Mouse (Mus musculus) intestine, embryonic 16.5 days (tissue): Measurements from ENCODE around the gene Sec16a. TPM values are rescaled to one million over a fixed set of nuclear protein-coding genes. Genes with fewer than 3 reads are reported as not detected.

ENCODE experiments used
- ATAC-seq: fragments of 200-750 bp; cut with Nextera tagmentation; 2 replicates; pipeline ENCODE4 v1.8.0; 2017; ENCODE audit warnings: moderate TSS enrichment, moderate library complexity
- H3K27ac ChIP-seq: fragments of 300-500 bp; sonication (generic); 2 replicates; pipeline ENCODE4 v1.5.1; 2014; ENCODE audit warnings: mild to moderate bottlenecking, low read length
- H3K27me3 ChIP-seq: fragments of 300-500 bp; sonication (generic); replicated peaks from 2 replicates; pipeline ENCODE4 v1.6.1; 2014; ENCODE audit warnings: low read length, control low read depth, mixed read lengths; ENCODE audit not compliant: control insufficient read depth, insufficient read depth
- H3K36me3 ChIP-seq: fragments of 300-500 bp; sonication (generic); 2 replicates; pipeline ENCODE4 v1.6.1; 2014; ENCODE audit warnings: low read length, control low read depth; ENCODE audit not compliant: control insufficient read depth, insufficient read depth
- H3K4me1 ChIP-seq: fragments of 300-500 bp; sonication (generic); 2 replicates; pipeline ENCODE4 v1.6.1; 2014; ENCODE audit warnings: low read length, control low read depth, mixed read lengths; ENCODE audit not compliant: control insufficient read depth, insufficient read depth
- H3K4me2 ChIP-seq: fragments of 300-500 bp; sonication (generic); 2 replicates; pipeline ENCODE4 v1.6.1; 2014; ENCODE audit warnings: low read depth, low read length, control low read depth
- H3K4me3 ChIP-seq: fragments of 300-500 bp; sonication (generic); 2 replicates; pipeline ENCODE4 v1.5.1; 2014; ENCODE audit warnings: mild to moderate bottlenecking, low read length
- H3K9ac ChIP-seq: fragments of 300-500 bp; sonication (generic); 2 replicates; pipeline ENCODE4 v1.6.1; 2014; ENCODE audit warnings: low read depth, low read length
- H3K9me3 ChIP-seq: fragments of 300-500 bp; sonication (generic); 2 replicates; pipeline ENCODE4 v1.6.1; 2016; ENCODE audit warnings: low read length, control low read depth; ENCODE audit not compliant: control insufficient read depth
- WGBS: fragments of 180-500 bp; shearing (Covaris S2); extraction: QIAGEN DNeasy Blood & Tissue Kit; methylation state at CpG from one replicate; pipeline ENCODE4 v1.1.7; 2014; 5-methylcytosine and 5-hydroxymethylcytosine counted together
- polyA plus RNA-seq: library from polyadenylated mRNA; unstranded; fragments of >200 nt; fragmentation: Nextera tagmentation; extraction: Ambion mirVana; gene quantifications from 2 replicates; pipeline ENCODE4 v1.2.1, GENCODE M21; 2015

Sec16a gene
- polyA plus RNA-seq, 1 experiment from 2014 or later: 19.1 TPM

DNA sequence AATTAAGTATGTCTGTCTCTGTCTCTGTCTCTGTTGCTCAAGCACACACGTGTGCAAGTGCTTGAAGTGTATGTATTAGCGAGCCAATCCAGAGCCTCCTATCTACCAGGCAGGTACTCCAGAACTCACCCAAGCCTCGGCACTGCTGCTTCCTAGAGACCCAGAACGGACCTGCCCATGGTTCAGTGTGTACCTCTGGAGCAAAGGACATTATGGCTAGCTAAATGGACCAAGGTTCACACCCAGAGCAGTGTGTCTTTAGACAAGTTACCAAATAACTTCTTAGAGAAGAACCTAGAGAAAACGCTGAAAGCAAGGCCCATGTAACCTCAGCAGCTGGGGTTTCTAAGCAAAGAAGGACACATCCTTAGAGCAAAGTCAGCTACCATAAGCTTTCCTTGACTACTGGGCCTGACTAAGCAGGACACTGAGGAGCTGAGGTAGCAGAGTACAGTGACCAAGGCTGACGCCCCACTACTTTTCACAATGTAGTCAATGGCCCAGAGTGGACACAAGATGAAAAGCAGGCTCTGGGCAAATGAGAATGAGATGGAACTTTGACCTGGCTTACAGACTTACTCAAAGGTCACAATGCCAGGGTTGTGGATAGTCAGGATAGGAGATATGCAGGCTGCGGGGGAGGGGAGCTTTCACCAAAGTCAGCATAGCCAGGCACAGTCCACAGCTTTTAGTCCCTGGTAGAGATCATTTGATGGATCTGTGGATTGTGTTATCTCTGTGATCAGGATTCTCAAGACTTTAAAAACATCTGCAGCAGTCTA, 10.0 kb downstream of the Sec16a start:
- H3K27ac ChIP-seq: no peak overlapping the region
- no peak overlapping the region for H3K9ac ChIP-seq
- no peak overlapping the region for H3K4me2 ChIP-seq
- H3K4me3 ChIP-seq: no peak overlapping the region
- H3K9me3 ChIP-seq: no peaks in the 10 kb centered on the region
- no peak for ATAC-seq
- H3K27me3 ChIP-seq: no peaks in the 10 kb centered on the region
- peaks cover 23% of the 10 kb centered on the region for H3K36me3 ChIP-seq
- no peaks in the 10 kb centered on the region for H3K4me1 ChIP-seq
- 88% methylated on average over 7 of the region's 7 CpGs for WGBS

DNA sequence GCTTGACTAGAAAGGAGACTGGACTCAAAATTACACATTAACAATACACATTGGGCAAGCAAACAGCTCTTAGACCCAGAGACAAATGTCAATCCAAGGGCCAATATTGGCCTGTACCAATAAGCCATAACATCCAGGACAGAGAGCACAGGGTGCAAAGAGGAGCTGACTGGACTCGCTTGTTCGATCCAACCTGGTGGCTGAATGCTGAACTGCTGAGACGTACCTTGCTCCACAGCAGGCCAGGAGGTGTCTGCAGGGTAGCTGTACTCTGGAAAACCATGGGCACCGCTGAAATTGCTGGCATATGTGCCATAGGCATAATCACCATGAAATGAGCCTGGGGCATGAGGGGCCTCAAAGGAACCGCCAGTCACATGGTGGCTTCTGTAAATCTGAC, 15.2 kb downstream of the Sec16a start:
- ATAC-seq: no peak
- no peak overlapping the region for H3K27ac ChIP-seq
- no peaks in the 10 kb centered on the region for H3K4me1 ChIP-seq
- no peak overlapping the region for H3K4me3 ChIP-seq
- 93% methylated on average over 5 of the region's 5 CpGs for WGBS
- no peaks in the 10 kb centered on the region for H3K27me3 ChIP-seq
- no peak overlapping the region for H3K4me2 ChIP-seq
- no peaks in the 10 kb centered on the region for H3K9me3 ChIP-seq
- H3K9ac ChIP-seq: no peak overlapping the region
- peaks cover 36% of the 10 kb centered on the region for H3K36me3 ChIP-seq

DNA sequence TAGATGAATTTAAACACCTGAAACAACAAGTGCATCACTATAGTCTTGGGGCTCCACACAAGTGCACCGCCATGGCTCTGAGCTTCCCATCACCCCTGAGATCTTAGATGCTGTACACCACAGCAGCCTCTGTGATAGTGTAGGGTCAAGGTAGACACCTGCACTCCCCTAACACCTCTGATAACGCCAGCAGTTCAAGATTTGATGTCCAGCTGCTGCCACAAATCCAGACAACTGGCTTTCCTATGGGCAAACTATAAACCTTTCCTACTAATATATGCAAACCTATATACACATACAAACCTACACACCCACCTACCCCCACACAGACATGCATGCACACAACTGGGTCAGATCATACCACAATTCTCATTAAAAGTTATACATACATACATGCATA, 20.5 kb downstream of the Sec16a start:
- 96% methylated on average over 2 of the region's 2 CpGs for WGBS
- Histone ChIP-seq H3K27me3 (no peaks in the 10 kb centered on the region), H3K9ac (no peak overlapping the region), H3K4me1 (0 out of 2 replicates have a peak, but pooled peaks cover 3% of the 10 kb centered on the region), H3K4me2 (no peak overlapping the region), H3K9me3 (no peaks in the 10 kb centered on the region), H3K36me3 (peaks cover 33% of the 10 kb centered on the region), H3K4me3 (no peak overlapping the region), H3K27ac (no peak overlapping the region)
- ATAC-seq: no peak

DNA sequence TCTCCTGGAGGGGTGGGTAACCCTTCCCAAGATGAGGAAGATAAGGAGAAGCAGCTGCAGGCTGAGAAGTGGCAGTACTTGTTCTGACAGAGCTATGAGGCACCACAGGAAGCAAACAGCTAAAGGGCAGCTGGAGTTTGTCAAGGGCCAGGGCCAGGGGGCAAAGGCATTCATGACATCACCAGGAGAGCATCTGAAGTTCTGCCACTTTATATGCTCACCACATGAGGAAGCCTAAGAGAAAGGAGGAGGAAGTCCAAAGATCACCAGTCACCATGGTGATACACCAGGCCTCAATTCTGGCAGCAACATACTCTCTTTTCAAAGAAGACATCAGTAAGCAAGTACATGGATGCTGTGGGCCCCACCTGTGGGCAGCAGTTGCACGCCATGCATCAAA, 21.9 kb downstream of the Sec16a start:
- Histone ChIP-seq H3K4me2 (no peak overlapping the region), H3K4me3 (no peak overlapping the region), H3K36me3 (peaks cover 25% of the 10 kb centered on the region), H3K27ac (no peak overlapping the region), H3K9ac (no peak overlapping the region), H3K4me1 (0 out of 2 replicates have a peak, but pooled peaks cover 3% of the 10 kb centered on the region), H3K27me3 (no peaks in the 10 kb centered on the region), H3K9me3 (no peaks in the 10 kb centered on the region)
- WGBS: 84% methylated on average over 1 of the region's 1 CpGs
- ATAC-seq: peak; percentile 67

DNA sequence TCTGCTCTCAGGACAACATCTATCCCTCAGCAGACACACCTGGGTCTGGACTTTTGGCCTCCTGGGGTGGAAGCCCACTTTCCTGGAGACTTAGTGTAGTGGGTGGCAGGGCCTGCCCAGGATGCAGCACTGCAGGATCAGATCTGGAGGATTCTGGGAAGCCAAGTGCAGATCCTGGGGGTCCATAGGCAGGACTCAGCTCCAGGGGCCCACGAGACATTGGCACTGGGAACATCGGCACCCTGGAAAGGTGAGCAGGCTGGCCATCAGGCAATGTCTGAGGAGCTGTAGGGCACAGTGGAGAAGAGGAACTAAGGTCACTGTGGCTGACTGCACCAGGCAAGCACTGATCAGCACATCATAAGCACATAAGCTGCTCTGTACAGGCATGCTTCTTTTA, 23.0 kb downstream of the Sec16a start:
- H3K36me3 ChIP-seq: peaks cover 23% of the 10 kb centered on the region
- WGBS: 95% methylated on average over 2 of the region's 2 CpGs

DNA sequence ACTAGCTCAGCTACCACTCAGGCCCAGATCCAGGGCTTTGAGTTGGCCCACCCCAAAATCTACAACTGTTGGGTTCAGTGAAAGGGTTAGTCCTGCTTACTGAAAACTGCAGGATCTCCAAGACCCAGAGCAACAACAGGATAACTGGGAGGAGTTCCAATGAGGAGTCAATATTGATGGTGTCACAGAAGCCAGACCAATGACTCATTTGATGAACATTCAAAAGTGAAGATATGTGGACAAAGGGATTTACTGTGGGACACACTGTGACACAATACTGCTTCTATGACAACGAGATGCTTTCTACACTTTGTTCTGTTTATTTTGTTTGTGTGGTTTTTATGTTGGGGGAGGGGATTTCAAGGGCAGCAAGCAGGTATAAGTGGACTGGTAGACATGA, 26.9 kb downstream of the Sec16a start:
- Histone ChIP-seq H3K4me2 (no peak overlapping the region), H3K9ac (no peak overlapping the region), H3K36me3 (peaks cover 21% of the 10 kb centered on the region), H3K9me3 (no peaks in the 10 kb centered on the region), H3K4me3 (no peak overlapping the region), H3K27ac (no peak overlapping the region), H3K4me1 (no peaks in the 10 kb centered on the region), H3K27me3 (no peaks in the 10 kb centered on the region)
- no peak for ATAC-seq
- WGBS: 81% methylated on average over 1 of the region's 1 CpGs

More for the DNA sequence above, 23.0 kb downstream of the Sec16a start:
- Histone ChIP-seq H3K9ac (no peak overlapping the region), H3K4me3 (no peak overlapping the region), H3K4me1 (0 out of 2 replicates have a peak, but pooled peaks cover 3% of the 10 kb centered on the region), H3K27ac (no peak overlapping the region), H3K9me3 (no peaks in the 10 kb centered on the region), H3K4me2 (no peak overlapping the region), H3K27me3 (no peaks in the 10 kb centered on the region)
- ATAC-seq: no peak

DNA sequence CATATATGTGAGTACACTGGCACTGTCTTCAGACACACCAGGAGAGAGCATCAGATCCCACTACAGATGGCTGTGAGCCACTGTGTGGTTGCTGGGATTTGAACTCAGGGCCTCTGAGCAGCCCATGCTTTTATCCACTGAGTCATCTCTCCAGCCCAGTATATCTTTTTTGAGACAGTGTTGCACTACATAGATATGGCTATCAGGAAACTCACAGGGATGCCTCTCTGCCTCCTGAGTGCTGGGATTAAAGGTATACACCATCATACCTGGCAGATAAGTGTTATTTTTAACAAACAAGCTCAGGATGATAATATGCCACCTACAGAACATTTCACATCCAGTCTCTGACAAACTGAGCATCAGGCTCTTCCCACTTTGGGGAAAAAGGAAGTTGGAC, 27.9 kb downstream of the Sec16a start:
- H3K4me2 ChIP-seq: no peak overlapping the region
- peaks cover 23% of the 10 kb centered on the region for H3K36me3 ChIP-seq
- no peak overlapping the region for H3K9ac ChIP-seq
- H3K4me1 ChIP-seq: no peaks in the 10 kb centered on the region
- ATAC-seq: no peak
- no peaks in the 10 kb centered on the region for H3K9me3 ChIP-seq
- H3K27me3 ChIP-seq: no peaks in the 10 kb centered on the region
- no peak overlapping the region for H3K4me3 ChIP-seq
- H3K27ac ChIP-seq: no peak overlapping the region

DNA sequence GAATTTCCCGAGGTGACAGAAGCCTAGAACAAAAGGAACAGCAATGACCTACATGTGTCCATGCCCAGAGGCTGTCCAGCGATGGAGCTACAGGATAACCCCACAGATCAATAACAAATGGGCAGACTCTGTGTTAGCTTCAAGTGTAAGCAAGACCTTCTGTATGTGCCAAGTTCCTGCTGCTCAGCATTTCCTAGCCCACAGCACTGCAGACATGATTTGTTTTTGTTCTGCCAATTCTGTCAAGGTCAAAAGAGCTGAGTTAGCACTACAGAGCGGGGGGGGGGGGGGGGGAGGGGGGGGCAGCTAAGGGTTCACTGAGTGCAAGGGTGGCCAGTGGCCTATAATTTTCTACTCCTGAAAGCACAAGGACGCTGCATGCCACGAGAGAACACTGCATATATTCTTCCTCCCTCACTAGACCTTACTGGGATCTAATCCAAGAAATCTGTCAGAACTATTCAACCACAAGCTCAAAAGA, 34.0 kb downstream of the Sec16a start:
- Histone ChIP-seq H3K9me3 (no peaks in the 10 kb centered on the region), H3K27ac (no peak overlapping the region), H3K9ac (no peak overlapping the region), H3K4me1 (peaks cover 20% of the 10 kb centered on the region), H3K27me3 (no peaks in the 10 kb centered on the region), H3K4me2 (no peak overlapping the region), H3K4me3 (no peak overlapping the region), H3K36me3 (peaks cover 18% of the 10 kb centered on the region)
- ATAC-seq: no peak
- WGBS: 63% methylated on average over 4 of the region's 5 CpGs

DNA sequence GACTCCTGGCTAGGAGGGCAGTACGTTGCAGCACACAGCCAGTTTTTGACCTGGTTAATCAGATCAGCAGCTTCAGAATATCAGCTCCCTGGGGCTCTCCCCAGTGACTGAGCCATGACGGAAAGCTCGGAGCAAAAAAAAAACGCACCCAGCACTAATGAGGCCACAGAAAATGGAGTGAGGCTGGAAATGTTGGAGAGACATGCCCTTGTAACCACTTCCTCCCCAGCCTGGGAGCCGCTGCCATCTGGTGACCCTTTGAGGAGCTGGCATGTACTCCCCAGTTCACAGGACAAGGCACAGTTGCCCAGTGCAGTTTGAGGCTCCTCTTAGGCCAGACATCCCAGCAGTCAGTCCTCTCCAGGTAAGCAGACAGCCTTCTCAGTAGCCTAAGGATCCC, 34.9 kb downstream of the Sec16a start:
- Histone ChIP-seq H3K9me3 (no peaks in the 10 kb centered on the region), H3K4me2 (no peak overlapping the region), H3K27me3 (no peaks in the 10 kb centered on the region), H3K4me1 (peaks cover 27% of the 10 kb centered on the region), H3K27ac (no peak overlapping the region), H3K4me3 (no peak overlapping the region), H3K36me3 (peaks cover 10% of the 10 kb centered on the region), H3K9ac (no peak overlapping the region)
- 67% methylated on average over 5 of the region's 5 CpGs for WGBS
- ATAC-seq: no peak

DNA sequence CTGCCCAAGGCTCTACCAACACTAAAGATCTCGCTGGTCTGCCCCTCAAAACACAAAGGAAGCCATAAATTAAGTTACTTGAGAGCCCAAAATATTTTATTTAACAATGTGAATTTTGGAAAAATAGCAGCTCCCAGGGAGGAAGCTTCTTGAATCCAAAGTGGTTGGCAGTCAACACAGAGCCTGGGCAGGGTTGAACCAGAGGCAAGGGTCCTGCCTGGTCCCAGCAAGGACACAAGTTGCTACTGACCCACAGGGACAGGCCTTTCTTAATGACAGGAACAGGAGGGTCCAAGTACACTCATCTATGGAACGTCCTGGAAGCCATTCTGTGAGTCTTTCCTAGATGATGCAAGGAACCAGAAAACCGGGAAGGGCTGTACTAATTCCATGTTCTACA, 35.7 kb downstream of the Sec16a start:
- Histone ChIP-seq H3K9me3 (no peaks in the 10 kb centered on the region), H3K36me3 (peaks cover 8% of the 10 kb centered on the region), H3K9ac (no peak overlapping the region), H3K4me3 (no peak overlapping the region), H3K27ac (no peak overlapping the region), H3K4me2 (no peak overlapping the region), H3K27me3 (no peaks in the 10 kb centered on the region), H3K4me1 (peaks cover 27% of the 10 kb centered on the region)
- WGBS: 55% methylated on average over 3 of the region's 3 CpGs
- no peak for ATAC-seq
